Mouse (Mus musculus) forebrain, embryonic 11.5 days (tissue): ENCODE measurements around the gene Gm8300. TPM values are rescaled to one million over a fixed set of nuclear protein-coding genes. Genes with fewer than 3 reads are reported as not detected.
"Not testable (repeated sequence)": the region's sequence is repeated elsewhere in the genome, so short reads cannot be mapped to it uniquely, and the experiment has no call there.

Experiments
- ATAC-seq: fragments of 200-750 bp; cut with Nextera tagmentation; replicated peaks from 2 replicates; pipeline ENCODE4 v1.8.0; 2017; ENCODE audit warnings: moderate TSS enrichment; ENCODE audit not compliant: low FRiP score
- DNase-seq: peaks from one replicate; pipeline ENCODE4 v3.0.0-alpha.2; 2017; ENCODE audit warnings: low spot score
- H3K27ac ChIP-seq: fragments of 300-500 bp; sonication (generic); 2 replicates; pipeline ENCODE4 v1.5.1; 2014; ENCODE audit warnings: low read depth, low read length
- H3K27me3 ChIP-seq: fragments of 300-500 bp; sonication (generic); 2 replicates; pipeline ENCODE4 v1.6.1; 2014; ENCODE audit warnings: mild to moderate bottlenecking, low read length, mixed read lengths; ENCODE audit not compliant: control insufficient read depth, insufficient read depth
- H3K36me3 ChIP-seq: fragments of 300-500 bp; sonication (generic); 2 replicates; pipeline ENCODE4 v1.6.1; 2014; ENCODE audit warnings: mild to moderate bottlenecking, low read length, moderate library complexity, mixed read lengths; ENCODE audit not compliant: control insufficient read depth, insufficient read depth
- H3K4me1 ChIP-seq: fragments of 300-500 bp; sonication (generic); replicated peaks from 2 replicates; pipeline ENCODE4 v1.6.1; 2014; ENCODE audit warnings: low read length, mixed read lengths; ENCODE audit not compliant: control insufficient read depth, insufficient read depth
- H3K4me2 ChIP-seq: fragments of 300-500 bp; sonication (generic); 2 replicates; pipeline ENCODE4 v1.6.1; 2014; ENCODE audit warnings: low read depth, mild to moderate bottlenecking, low read length, moderate library complexity, mixed read lengths; ENCODE audit not compliant: severe bottlenecking
- H3K4me3 ChIP-seq: fragments of 300-500 bp; sonication (generic); 2 replicates; pipeline ENCODE4 v1.5.1; 2014; ENCODE audit warnings: low read depth, low read length
- H3K9ac ChIP-seq: fragments of 300-500 bp; sonication (generic); 2 replicates; pipeline ENCODE4 v1.6.1; 2014; ENCODE audit warnings: low read length
- H3K9me3 ChIP-seq: fragments of 300-500 bp; sonication (generic); 2 replicates; pipeline ENCODE4 v1.6.1; 2016; ENCODE audit warnings: low read length, mixed read lengths; ENCODE audit not compliant: control insufficient read depth
- WGBS: fragments of 180-500 bp; shearing (Covaris S2); extraction: QIAGEN DNeasy Blood & Tissue Kit; methylation state at CpG from one replicate; pipeline ENCODE4 v1.1.7; 2014; 5-methylcytosine and 5-hydroxymethylcytosine counted together
- polyA plus RNA-seq: library from polyadenylated mRNA; unstranded; fragments of >200 nt; fragmentation: Nextera tagmentation; extraction: Ambion mirVana; gene quantifications from 2 replicates; pipeline ENCODE4 v1.2.1, GENCODE M21; 2014

Gene Gm8300
- polyA plus RNA-seq, result not detected in 2 replicates

DNA sequence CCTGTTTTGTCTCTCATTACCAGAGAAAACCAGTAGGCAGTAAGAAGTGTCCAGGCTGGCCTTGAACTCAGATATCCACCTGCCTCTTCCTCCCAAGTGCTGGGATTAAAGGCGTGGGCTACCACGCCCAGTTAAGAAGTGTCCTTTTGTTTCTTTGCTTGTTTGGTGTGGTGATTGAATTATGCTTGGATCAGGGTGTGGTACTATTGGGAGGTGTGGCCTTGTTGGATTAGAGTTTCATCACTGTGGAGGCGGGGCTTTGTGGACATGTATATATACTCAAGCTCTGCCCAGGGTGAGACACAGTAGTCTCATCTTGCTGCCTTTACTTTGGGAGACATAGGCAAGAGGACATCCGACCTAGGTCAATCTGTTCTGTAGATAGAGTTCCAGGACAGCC lies at the start of gene Gm8300:
Gene Gm8300 (plus strand): TSS at position 301 of the 400 bp plus-strand sequence.
- not testable (repeated sequence) for H3K9ac ChIP-seq, H3K4me1 ChIP-seq, H3K4me3 ChIP-seq, H3K9me3 ChIP-seq, ATAC-seq, H3K27ac ChIP-seq, DNase-seq, H3K36me3 ChIP-seq, H3K4me2 ChIP-seq, H3K27me3 ChIP-seq
- 89% methylated on average over 4 of the region's 4 CpGs for WGBS

DNA sequence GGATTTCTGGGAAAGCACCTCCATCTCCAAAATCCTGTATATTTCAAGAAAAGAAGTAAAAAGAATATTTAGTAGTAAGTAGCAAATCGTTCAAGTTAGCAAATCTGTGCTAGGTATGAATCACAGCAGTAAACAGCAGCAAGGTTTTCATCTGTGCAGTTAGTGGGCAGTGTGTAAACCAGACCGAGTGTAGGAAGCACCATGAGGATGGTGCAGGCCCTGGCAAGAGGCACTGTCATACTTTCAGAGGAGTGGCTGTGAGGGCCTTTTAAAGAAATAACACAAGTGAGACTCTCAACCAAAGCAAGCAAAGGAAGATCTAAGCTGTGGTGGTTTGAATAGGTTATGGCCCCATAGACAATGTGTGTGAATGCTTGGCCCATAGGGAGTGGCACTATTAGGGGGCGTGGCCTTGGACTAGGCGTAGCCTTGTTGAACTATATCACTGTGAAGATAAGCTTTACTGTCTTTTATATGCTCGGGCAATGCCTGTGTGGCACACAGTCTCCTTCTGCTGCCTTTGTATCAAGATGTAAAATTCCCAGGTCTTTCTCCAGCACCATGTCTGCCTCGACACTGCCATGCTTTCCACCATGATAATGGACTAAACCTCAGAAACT lies 49.3 kb upstream of the Gm8300 start:
- Histone ChIP-seq H3K9ac (no peak overlapping the region), H3K4me3 (no peak overlapping the region), H3K27ac (no peak overlapping the region), H3K9me3 (no peaks in the 10 kb centered on the region), H3K4me1 (no peaks in the 10 kb centered on the region), H3K27me3 (no peaks in the 10 kb centered on the region), H3K4me2 (no peak overlapping the region), H3K36me3 (peaks cover 11% of the 10 kb centered on the region; the same call in 1 of the 2 replicates)
- no peak for DNase-seq
- ATAC-seq, result no peak
- WGBS, result 88% methylated on average over 6 of the region's 6 CpGs

DNA sequence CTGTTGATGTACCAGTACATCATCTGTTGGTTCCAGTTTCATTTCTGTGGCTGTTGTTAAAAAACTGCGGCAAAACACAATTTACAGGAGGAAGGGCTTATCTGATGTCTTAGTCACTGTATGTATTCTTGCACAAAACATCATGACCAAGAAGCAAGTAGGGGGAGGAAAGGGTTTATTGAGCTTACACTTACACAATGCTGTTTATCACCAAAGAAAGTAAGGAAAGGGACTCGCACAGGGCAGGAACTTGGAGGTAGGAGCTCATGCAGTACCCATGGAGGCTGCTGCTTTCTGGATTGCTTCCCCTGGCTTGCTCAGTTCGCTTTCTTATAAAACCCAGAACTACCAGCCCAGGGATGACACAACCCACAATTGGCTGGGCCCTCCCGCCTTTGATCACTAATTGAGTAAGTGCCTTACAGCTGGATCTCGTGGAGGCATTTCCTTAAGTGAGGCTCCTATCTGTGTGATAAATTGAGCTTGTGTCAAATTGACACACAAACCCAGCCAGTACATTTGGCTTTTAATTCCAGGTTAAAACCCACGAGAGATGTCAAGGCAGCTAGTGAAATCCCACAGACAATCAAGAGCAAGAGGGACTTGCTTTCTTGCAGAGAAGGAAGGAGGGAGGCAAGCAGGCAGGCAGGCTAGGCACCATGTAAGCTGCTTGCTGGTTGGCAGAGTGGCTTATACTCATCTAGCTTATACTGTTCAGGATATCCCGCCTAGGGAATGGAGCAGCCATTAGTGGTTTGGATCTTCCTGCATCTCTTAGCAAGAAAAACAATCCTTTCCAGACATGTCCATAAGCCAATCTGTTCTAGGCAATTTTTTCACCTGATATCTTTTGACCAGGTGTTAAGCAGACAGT lies 43.6 kb upstream of the Gm8300 start:
- no peak overlapping the region for H3K27ac ChIP-seq
- no peaks in the 10 kb centered on the region for H3K9me3 ChIP-seq
- no peak for DNase-seq
- H3K4me2 ChIP-seq, result peak overlapping the region; percentile 68; the same call in 1 of the 2 replicates
- ATAC-seq, result no peak
- H3K27me3 ChIP-seq, result no peaks in the 10 kb centered on the region
- H3K9ac ChIP-seq, result peak overlapping the region; percentile 95
- no peaks in the 10 kb centered on the region; the same call in 1 of the 2 replicates for H3K36me3 ChIP-seq
- no peaks in the 10 kb centered on the region; the same call in 1 of the 2 replicates for H3K4me1 ChIP-seq
- 69% methylated on average over 7 of the region's 7 CpGs for WGBS
- H3K4me3 ChIP-seq, result peak overlapping the region; percentile 77; the same call in 1 of the 2 replicates

DNA sequence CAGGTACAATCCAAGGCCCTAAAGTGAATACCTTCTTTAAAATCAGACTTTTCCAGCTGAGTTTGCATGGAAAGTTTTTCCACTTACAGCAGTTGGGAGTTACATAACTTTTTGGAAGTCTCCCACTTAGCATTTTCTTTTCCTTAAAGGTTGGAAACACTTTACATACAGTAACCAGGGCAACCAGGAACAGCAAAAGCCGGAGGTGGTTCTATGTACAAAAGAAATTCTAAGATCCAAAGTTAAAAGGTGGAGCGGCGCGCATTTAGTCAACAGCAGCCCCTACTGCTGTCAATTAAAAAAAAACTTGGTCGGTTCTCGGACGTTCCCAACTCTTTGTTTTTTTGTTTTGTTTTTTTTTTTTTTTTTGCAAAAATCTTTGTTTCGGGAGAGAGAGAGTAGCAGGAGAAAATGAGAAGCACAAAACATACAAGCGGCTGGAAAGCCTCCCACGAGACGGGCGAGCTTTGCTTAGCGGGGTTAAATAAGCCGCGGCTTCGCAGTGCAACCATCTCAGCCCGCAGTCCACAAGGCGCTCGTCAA lies 42.6 kb upstream of the Gm8300 start:
- H3K9me3 ChIP-seq, result no peaks in the 10 kb centered on the region
- peak overlapping the region; percentile 77 for H3K4me3 ChIP-seq
- H3K36me3 ChIP-seq, result no peaks in the 10 kb centered on the region; the same call in 1 of the 2 replicates
- no peaks in the 10 kb centered on the region; the same call in 1 of the 2 replicates for H3K4me1 ChIP-seq
- H3K9ac ChIP-seq, result peak overlapping the region; percentile 95
- peak overlapping the region; percentile 68 for H3K4me2 ChIP-seq
- no peaks in the 10 kb centered on the region for H3K27me3 ChIP-seq
- peak overlapping the region; percentile 46; the same call in 1 of the 2 replicates for H3K27ac ChIP-seq
- under 1% methylated on average over 19 of the region's 19 CpGs for WGBS
- DNase-seq (no peak), ATAC-seq (no peak)

DNA sequence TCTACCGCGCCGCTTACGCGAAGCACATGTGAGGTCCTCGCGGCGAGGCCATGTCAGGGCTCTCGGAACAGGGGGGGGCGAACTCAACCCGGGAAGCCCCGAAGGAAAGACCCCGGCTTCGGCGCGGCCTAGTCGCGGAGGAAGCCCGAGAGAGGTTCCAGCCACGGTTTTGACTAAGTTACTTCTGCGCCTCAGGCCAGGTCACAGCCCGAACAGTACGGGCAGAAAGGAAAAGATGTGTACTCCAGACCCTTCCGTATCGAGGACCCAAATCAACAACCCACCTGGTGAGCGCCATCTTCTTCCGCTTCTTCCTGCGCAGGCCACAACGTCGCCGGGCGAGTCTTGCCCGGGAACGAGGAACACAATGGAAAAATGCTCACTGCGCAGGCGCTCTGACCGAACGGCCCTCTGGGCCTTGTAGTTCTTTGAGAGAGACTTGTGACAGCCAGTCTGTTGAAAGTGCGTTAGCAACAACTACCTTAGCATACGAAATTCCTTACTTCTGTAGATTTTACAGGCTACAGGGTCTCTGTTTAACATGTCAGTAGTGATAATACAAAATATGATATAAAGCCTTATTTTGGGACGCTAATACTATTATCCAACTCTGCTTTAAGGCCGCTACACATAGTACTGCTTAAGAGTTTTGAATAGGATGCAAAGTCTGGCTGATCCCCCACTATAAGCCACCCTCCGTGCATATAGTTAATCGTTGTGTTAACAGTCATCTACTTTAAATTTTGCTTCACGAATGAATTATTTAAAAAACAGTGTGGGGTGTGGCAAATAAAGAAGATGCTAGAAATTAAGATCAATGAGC lies 41.9 kb upstream of the Gm8300 start, which contains the start of gene Snw1:
Gene Snw1 (minus strand): TSS at position 311 of the 823 bp plus-strand sequence.
- peak within 1 kb of the TSS; percentile 95 for H3K9ac ChIP-seq
- H3K4me2 ChIP-seq, result peak within 1 kb of the TSS; percentile 68
- no peaks in the 10 kb centered on the region for H3K9me3 ChIP-seq
- H3K36me3 ChIP-seq, result no peaks in the 10 kb centered on the region; the same call in 1 of the 2 replicates
- ATAC-seq (peak; percentile 96), DNase-seq (peak; percentile 95)
- peak within 1 kb of the TSS; percentile 46; the same call in 1 of the 2 replicates for H3K27ac ChIP-seq
- no peaks in the 10 kb centered on the region; the same call in 1 of the 2 replicates for H3K4me1 ChIP-seq
- H3K4me3 ChIP-seq, result peak within 1 kb of the TSS; percentile 77
- WGBS, result 3% methylated on average over 45 of the region's 45 CpGs
- H3K27me3 ChIP-seq, result no peaks in the 10 kb centered on the region

DNA sequence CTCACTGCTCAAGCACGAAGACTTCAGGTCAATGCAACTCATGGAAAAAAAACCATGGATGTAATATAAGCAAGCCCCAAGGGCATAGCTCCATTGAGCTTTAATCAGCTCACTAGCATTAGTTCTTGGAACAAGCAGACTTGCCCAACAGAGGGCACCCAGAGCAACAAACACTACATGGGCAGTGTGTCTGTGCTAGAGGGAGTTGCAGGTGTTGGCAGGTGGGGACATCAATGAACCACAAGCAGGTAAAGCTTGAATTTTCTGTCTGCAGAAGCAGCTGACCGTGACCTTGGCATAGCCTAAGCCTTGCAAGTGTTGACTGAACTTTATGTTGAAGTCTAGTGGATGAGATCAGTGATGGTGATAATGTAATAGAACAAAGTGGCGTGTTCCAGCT lies 39.4 kb upstream of the Gm8300 start:
- Histone ChIP-seq H3K27me3 (no peaks in the 10 kb centered on the region), H3K36me3 (no peaks in the 10 kb centered on the region), H3K4me1 (no peaks in the 10 kb centered on the region; the same call in 1 of the 2 replicates), H3K4me3 (no peak overlapping the region), H3K9ac (no peak overlapping the region), H3K4me2 (no peak overlapping the region), H3K27ac (no peak overlapping the region), H3K9me3 (no peaks in the 10 kb centered on the region)
- ATAC-seq (no peak), DNase-seq (no peak)
- 86% methylated on average over 3 of the region's 3 CpGs for WGBS

DNA sequence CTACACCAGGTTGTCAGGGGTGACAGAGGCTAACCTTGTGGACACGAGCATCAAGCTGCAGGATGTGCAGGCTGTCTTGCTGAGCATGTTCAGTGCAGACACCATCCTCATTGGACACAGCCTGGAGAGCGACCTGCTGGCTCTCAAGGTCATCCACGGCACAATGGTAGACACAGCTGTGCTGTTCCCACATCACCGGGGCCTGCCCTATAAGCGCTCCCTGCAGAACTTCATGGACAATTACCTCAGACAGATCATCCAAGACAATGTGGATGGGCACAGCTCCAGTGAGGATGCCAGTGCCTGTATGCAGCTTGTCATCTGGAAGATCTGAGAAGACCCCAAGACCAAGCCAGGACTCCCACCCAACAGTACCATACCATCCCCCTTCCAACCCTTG lies 31.6 kb upstream of the Gm8300 start:
- H3K4me2 ChIP-seq, H3K4me1 ChIP-seq, H3K9ac ChIP-seq, ATAC-seq, H3K27ac ChIP-seq, H3K36me3 ChIP-seq, H3K9me3 ChIP-seq, DNase-seq, H3K27me3 ChIP-seq, H3K4me3 ChIP-seq: not testable (repeated sequence)
- 85% methylated on average over 5 of the region's 5 CpGs for WGBS

DNA sequence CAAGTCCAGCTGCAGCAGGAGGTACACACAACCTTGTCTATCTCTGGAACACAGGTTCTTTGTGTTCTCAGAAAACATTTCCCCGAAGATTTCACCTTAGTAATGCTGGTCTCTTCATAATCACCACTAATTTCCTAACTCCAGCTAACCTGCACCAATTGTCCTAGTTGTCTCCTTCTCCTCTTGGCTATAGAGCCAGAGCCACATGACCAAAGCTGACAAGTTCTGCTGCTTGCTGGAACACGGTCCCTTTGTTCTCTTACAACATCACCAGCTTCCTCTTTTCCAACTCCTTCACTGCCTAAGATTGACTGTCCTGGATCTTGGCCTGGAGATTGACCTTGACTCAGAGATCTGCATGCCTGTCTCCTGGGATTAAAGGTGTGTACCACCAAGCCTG lies 25.4 kb upstream of the Gm8300 start:
- not testable (repeated sequence) for H3K27me3 ChIP-seq, H3K9me3 ChIP-seq

More for the DNA sequence above, 25.4 kb upstream of the Gm8300 start:
- 71% methylated on average over 2 of the region's 2 CpGs for WGBS
- H3K4me2 ChIP-seq, H3K36me3 ChIP-seq, ATAC-seq, H3K27ac ChIP-seq, H3K4me3 ChIP-seq, H3K9ac ChIP-seq, DNase-seq, H3K4me1 ChIP-seq: not testable (repeated sequence)
